Mouse (Mus musculus) embryonic facial prominence, embryonic 13.5 days (tissue): ENCODE measurements at regions not wholly inside any gene's neighbourhood (a gene's known extent, or its start where the extent isn't known, plus 50 kb on each side); places are given as distances from the start of the nearest gene placed in this dataset.

ENCODE experiments used
- ATAC-seq: fragments of 200-750 bp; cut with Nextera tagmentation; 2 replicates; pipeline ENCODE4 v1.8.0; 2017; ENCODE audit warnings: low read depth; ENCODE audit not compliant: insufficient number of reproducible peaks, insufficient read depth, low FRiP score, low TSS enrichment
- H3K27ac ChIP-seq: fragments of 300-500 bp; sonication (generic); 2 replicates; pipeline ENCODE4 v1.5.1; 2015; ENCODE audit warnings: moderate library complexity, mild to moderate bottlenecking, inconsistent platforms
- H3K27me3 ChIP-seq: fragments of 300-500 bp; sonication (generic); 2 replicates; pipeline ENCODE4 v1.6.1; 2015; ENCODE audit warnings: mild to moderate bottlenecking, inconsistent platforms
- H3K36me3 ChIP-seq: fragments of 300-500 bp; sonication (generic); 2 replicates; pipeline ENCODE4 v1.6.1; 2015; ENCODE audit warnings: mild to moderate bottlenecking, inconsistent platforms
- H3K4me1 ChIP-seq: fragments of 300-500 bp; sonication (generic); 2 replicates; pipeline ENCODE4 v1.6.1; 2015; ENCODE audit warnings: inconsistent platforms
- H3K4me2 ChIP-seq: fragments of 300-500 bp; sonication (generic); 2 replicates; pipeline ENCODE4 v1.6.1; 2015; ENCODE audit warnings: moderate library complexity, mild to moderate bottlenecking, inconsistent platforms
- H3K4me3 ChIP-seq: fragments of 300-500 bp; sonication (generic); 2 replicates; pipeline ENCODE4 v1.5.1; 2015; ENCODE audit warnings: mild to moderate bottlenecking, inconsistent platforms
- H3K9ac ChIP-seq: fragments of 300-500 bp; sonication (generic); 2 replicates; pipeline ENCODE4 v1.6.1; 2015; ENCODE audit warnings: mild to moderate bottlenecking, inconsistent platforms
- H3K9me3 ChIP-seq: fragments of 300-500 bp; sonication (generic); 2 replicates; pipeline ENCODE4 v1.6.1; 2016; ENCODE audit warnings: inconsistent platforms
- WGBS: fragments of 180-500 bp; shearing (Covaris S2); methylation state at CpG from one replicate; pipeline ENCODE4 v1.1.7; 2015; ENCODE audit warnings: mixed read lengths; 5-methylcytosine and 5-hydroxymethylcytosine counted together

GRCm38 (mm10) chr19:59395739-59396138, 50.2 kb upstream of the Pdzd8 start:
- Histone ChIP-seq H3K9me3 (no peaks in the 10 kb centered on the region), H3K4me2 (no peak overlapping the region), H3K4me1 (peaks cover 8% of the 10 kb centered on the region; the same call in 1 of the 2 replicates), H3K4me3 (no peak overlapping the region), H3K9ac (no peak overlapping the region), H3K27ac (no peak overlapping the region), H3K36me3 (no peaks in the 10 kb centered on the region), H3K27me3 (peaks cover 32% of the 10 kb centered on the region)
- WGBS, result 77% methylated on average over 9 of the region's 9 CpGs
- no peak for ATAC-seq

- Histone ChIP-seq H3K36me3 (no peaks in the 10 kb centered on the region), H3K4me1 (peaks cover 8% of the 10 kb centered on the region; the same call in 1 of the 2 replicates), H3K4me3 (no peak overlapping the region), H3K27ac (no peak overlapping the region), H3K9ac (no peak overlapping the region), H3K4me2 (no peak overlapping the region), H3K9me3 (no peaks in the 10 kb centered on the region), H3K27me3 (peaks cover 40% of the 10 kb centered on the region)
- 78% methylated on average over 3 of the region's 3 CpGs for WGBS
- ATAC-seq, result no peak
Measured at GRCm38 (mm10) chr19:59396506-59396905, 50.9 kb upstream of the Pdzd8 start.

GRCm38 (mm10) chr19:59399849-59400585, 54.4 kb upstream of the Pdzd8 start:
- Histone ChIP-seq H3K4me2 (no peak overlapping the region), H3K27ac (no peak overlapping the region), H3K9me3 (no peaks in the 10 kb centered on the region), H3K4me3 (no peak overlapping the region), H3K36me3 (no peaks in the 10 kb centered on the region), H3K27me3 (peaks cover 62% of the 10 kb centered on the region), H3K9ac (no peak overlapping the region), H3K4me1 (0 out of 2 replicates have a peak, but pooled peaks cover 3% of the 10 kb centered on the region)
- ATAC-seq, result no peak
- 22% methylated on average over 11 of the region's 11 CpGs for WGBS

- Histone ChIP-seq H3K27me3 (peaks cover 53% of the 10 kb centered on the region), H3K4me1 (0 out of 2 replicates have a peak, but pooled peaks cover 3% of the 10 kb centered on the region), H3K36me3 (no peaks in the 10 kb centered on the region), H3K9me3 (no peaks in the 10 kb centered on the region), H3K4me3 (no peak overlapping the region), H3K4me2 (no peak overlapping the region), H3K9ac (no peak overlapping the region), H3K27ac (no peak overlapping the region)
- ATAC-seq, result no peak
- 55% methylated on average over 3 of the region's 3 CpGs for WGBS
Measured at GRCm38 (mm10) chr19:59401304-59401703, 55.7 kb upstream of the Pdzd8 start.

GRCm38 (mm10) chr19:59402097-59402496, 56.1 kb upstream of the Emx2 start:
- peaks cover 53% of the 10 kb centered on the region for H3K27me3 ChIP-seq
- H3K36me3 ChIP-seq, result no peaks in the 10 kb centered on the region
- no peaks in the 10 kb centered on the region for H3K9me3 ChIP-seq
- 0 out of 2 replicates have a peak, but pooled peaks cover 3% of the 10 kb centered on the region for H3K4me1 ChIP-seq
- no peak for ATAC-seq
- 89% methylated on average over 4 of the region's 4 CpGs for WGBS
- H3K9ac ChIP-seq, result no peak overlapping the region
- H3K4me3 ChIP-seq, result no peak overlapping the region
- no peak overlapping the region for H3K4me2 ChIP-seq
- no peak overlapping the region for H3K27ac ChIP-seq

GRCm38 (mm10) chr19:59404082-59404481, 54.1 kb upstream of the Emx2 start:
- Histone ChIP-seq H3K9me3 (no peaks in the 10 kb centered on the region), H3K4me3 (no peak overlapping the region), H3K4me1 (0 out of 2 replicates have a peak, but pooled peaks cover 3% of the 10 kb centered on the region), H3K4me2 (no peak overlapping the region), H3K27me3 (peaks cover 46% of the 10 kb centered on the region), H3K9ac (no peak overlapping the region), H3K27ac (no peak overlapping the region), H3K36me3 (no peaks in the 10 kb centered on the region)
- ATAC-seq, result no peak
- 94% methylated on average over 2 of the region's 2 CpGs for WGBS

- Histone ChIP-seq H3K4me3 (no peak overlapping the region), H3K36me3 (no peaks in the 10 kb centered on the region)
- 52% methylated on average over 1 of the region's 1 CpGs for WGBS
Measured at GRCm38 (mm10) chr19:59404766-59405165, 53.4 kb upstream of the Emx2 start.

GRCm38 (mm10) chr19:59405616-59406015, 52.6 kb upstream of the Emx2 start:
- Histone ChIP-seq H3K9me3 (no peaks in the 10 kb centered on the region), H3K4me1 (no peaks in the 10 kb centered on the region), H3K27ac (no peak overlapping the region), H3K4me3 (no peak overlapping the region), H3K27me3 (peaks cover 31% of the 10 kb centered on the region), H3K36me3 (no peaks in the 10 kb centered on the region), H3K4me2 (no peak overlapping the region), H3K9ac (no peak overlapping the region)
- no peak for ATAC-seq
- 91% methylated on average over 5 of the region's 5 CpGs for whole genome bisulfite sequencing

More at GRCm38 (mm10) chr19:59404766-59405165, 53.4 kb upstream of the Emx2 start:
- Histone ChIP-seq H3K4me2 (no peak overlapping the region), H3K9me3 (no peaks in the 10 kb centered on the region), H3K27me3 (peaks cover 39% of the 10 kb centered on the region), H3K9ac (no peak overlapping the region), H3K27ac (no peak overlapping the region), H3K4me1 (0 out of 2 replicates have a peak, but pooled peaks cover 3% of the 10 kb centered on the region)
- no peak for ATAC-seq

GRCm38 (mm10) chr19:59408094-59408493, 50.1 kb upstream of the Emx2 start:
- H3K36me3 ChIP-seq, result no peaks in the 10 kb centered on the region
- 71% methylated on average over 2 of the region's 2 CpGs for WGBS
- no peak overlapping the region for H3K27ac ChIP-seq
- no peak for ATAC-seq
- no peaks in the 10 kb centered on the region for H3K9me3 ChIP-seq
- H3K4me1 ChIP-seq, result no peaks in the 10 kb centered on the region
- no peak overlapping the region for H3K9ac ChIP-seq
- H3K27me3 ChIP-seq, result peaks cover 9% of the 10 kb centered on the region; the same call in 1 of the 2 replicates
- no peak overlapping the region for H3K4me2 ChIP-seq
- no peak overlapping the region for H3K4me3 ChIP-seq
